In genomic region chr9:49663927-49664320, GRCm38 (mm10) we compare ENCODE assay signal across 13 mouse cellular contexts.
"Had no signal": no experiment of that assay in that cellular context is flagged by ENCODE, and none has a peak within 500 bp of the region (broad histone marks: within the 10 kb centered on the region; RNA-seq: fewer than 3 reads in every experiment).

No protein-coding gene starts in this region.

- H3K4me2 ChIP-seq: limb, embryonic 15.5 days; liver, embryonic 12.5 days; lung, embryonic 14.5 days; neural tube, embryonic 13.5 days had no signal

- H3K9me3 ChIP-seq: limb, embryonic 15.5 days; midbrain, embryonic 10.5 days; neural tube, embryonic 13.5 days had no signal

- H3K27me3 ChIP-seq: limb, embryonic 15.5 days; liver, embryonic 12.5 days; neural tube, embryonic 13.5 days had no signal

- ATAC-seq: liver, embryonic 12.5 days had no signal

- H3K4me1 ChIP-seq: liver, embryonic 12.5 days; midbrain, embryonic 10.5 days had no signal

- H3K27ac ChIP-seq: limb, embryonic 15.5 days; liver, embryonic 12.5 days; midbrain, embryonic 10.5 days had no signal

- DNase-seq: kidney, postnatal 10 days; kidney, postnatal 4 days; lung, embryonic 14.5 days; lung, postnatal 10 days; lung, postnatal 4 days; midbrain, embryonic 14.5 days; thymus, adult 18-20 months; thymus, postnatal 14 days had no signal

- H3K4me3 ChIP-seq: left cerebral cortex, adult 2 months; limb, embryonic 15.5 days; liver, embryonic 12.5 days; midbrain, embryonic 10.5 days; neural tube, embryonic 13.5 days had no signal

- H3K36me3 ChIP-seq: limb, embryonic 15.5 days; liver, embryonic 12.5 days; midbrain, embryonic 10.5 days; neural tube, embryonic 13.5 days had no signal

- H3K9ac ChIP-seq: limb, embryonic 15.5 days; liver, embryonic 12.5 days; lung, embryonic 14.5 days; neural tube, embryonic 13.5 days had no signal
